Mouse (Mus musculus) left cerebral cortex, postnatal 4 days (tissue): ENCODE data around the gene Usp53. TPM values are rescaled to one million over a fixed set of nuclear protein-coding genes. Genes with fewer than 3 reads are reported as not detected.

Source experiments
- DNase-seq: peaks from one replicate; pipeline ENCODE4 v3.0.0-alpha.2; 2022
- intact Hi-C: fragments of 180-260 bp; cut with DNase I; formaldehyde crosslinking; loops from one replicate; pipeline ENCODE4 v1.15.1; 2025
- microRNA-seq: library from miRNA; unstranded; fragments of <30 nt; microRNA quantifications from one replicate; pipeline ENCODE4 v1.2.0, GENCODE M21; 2022
- total RNA-seq, 2 experiments: library from RNA; stranded (reverse); gene quantifications; 2 replicates each; pipeline ENCODE4 v1.2.3; 2021

Gene Usp53
- total RNA-seq, 2 experiments from 2014 or later, result 17.8 to 19.0 TPM

DNA sequence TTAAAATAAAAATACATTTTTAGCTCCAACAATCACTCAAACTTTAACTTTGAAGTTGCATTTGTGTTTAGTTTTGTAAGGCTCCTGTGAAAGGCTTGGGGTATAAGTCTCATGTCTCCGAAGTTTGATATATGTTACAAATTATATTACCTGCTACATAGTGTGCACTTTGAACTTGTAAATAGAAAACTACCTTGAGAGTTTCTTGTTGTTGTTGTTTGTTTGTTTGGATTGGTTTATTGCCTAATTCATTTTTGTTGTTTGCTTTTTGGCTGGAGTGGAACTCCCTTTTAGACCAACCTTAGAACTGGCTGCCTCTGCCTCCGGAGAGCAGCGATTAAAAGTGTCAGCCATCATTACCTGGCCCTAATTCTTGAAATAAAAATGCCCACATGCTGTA, 89.5 kb downstream of the Usp53 start, which contains the start of gene Fabp2:
Gene Fabp2, plus strand, starts transcription at position 301 of the 400 bp plus-strand sequence.
- DNase-seq, result no peak
- intact Hi-C loops, result no loop called here

DNA sequence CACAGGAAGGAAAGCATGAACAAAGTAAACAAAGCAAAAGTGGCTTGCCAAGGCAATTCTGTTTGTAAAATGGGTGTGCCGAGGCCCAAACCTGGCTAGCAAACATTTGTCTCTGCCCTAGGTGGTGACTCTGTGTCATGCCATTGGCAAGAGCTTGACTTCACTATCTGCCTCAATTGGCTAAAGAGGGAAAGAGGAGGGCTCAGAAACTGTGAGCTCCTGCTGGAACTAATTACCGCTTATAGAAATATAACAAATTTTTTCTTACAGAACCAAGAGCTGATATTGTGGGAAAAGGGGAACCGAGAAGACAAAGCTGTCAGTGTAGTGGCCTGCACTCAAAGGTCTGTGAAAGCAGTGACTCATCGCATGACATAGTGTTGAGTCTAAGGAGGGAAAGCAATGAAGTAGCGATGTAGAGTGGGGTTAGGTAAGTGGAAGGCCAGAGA, 95.9 kb downstream of the Usp53 start:
- no peak for DNase-seq
- intact Hi-C loops, result no loop called here

DNA sequence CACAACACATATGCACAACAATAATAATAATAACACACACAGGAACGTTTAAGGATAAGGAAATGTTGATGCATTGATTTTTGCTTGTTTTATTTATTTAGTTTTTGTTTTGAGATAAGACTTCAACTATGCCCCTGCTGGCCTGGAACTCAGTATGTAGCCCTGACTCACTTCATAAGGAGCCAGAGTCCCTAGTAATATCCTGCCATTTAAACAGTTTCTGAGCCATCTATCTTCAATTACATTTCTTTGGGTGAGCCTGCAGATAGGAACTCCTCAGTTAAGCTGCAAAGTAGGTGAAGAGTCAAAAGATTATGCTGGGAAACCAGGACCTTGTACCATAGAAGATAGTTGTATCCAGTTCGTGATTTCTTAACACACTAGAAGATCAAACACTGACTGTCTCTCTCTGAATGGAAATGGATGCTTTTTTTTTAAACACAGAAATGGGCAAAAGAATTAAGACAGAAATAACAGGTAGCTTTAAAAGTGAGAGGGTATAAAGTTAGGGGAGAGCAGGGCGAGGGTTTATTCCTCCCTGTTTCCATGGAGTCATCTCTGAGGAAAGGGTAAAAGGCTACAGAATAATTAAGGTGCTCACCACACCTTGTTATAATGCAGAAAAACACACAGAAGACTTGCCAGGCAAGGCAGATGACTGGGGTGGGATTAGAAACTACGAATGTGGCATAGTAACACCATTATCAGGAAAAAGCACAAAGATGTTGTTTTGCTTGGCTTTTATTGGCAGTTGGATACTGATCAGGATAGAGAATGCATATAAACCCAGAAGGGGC, 96.6 kb downstream of the Usp53 start:
- DNase-seq, result no peak
- intact Hi-C loops, result no loop called here

Small RNA genes within 50 kb of the gene (microRNA-seq; reads per million reads assigned to microRNA genes)
- gene Gm22066, result not detected

Other genes with a start within 250 kb of the Usp53 start
- not detected for gene Fabp2, start 89.4 kb downstream of the Usp53 start, total RNA-seq
- not detected for gene Gm10959, start 65.2 kb downstream of the Usp53 start, total RNA-seq
- 10 to 100 TPM; 35.7 to 38.0 TPM for gene 1810037I17Rik, start 60.3 kb downstream of the Usp53 start, total RNA-seq
- not detected for gene Myoz2, start 50.5 kb upstream of the Usp53 start, total RNA-seq